Mouse (Mus musculus) CH12.LX (cell line): Measurements from ENCODE around the gene Aplp2. TPM values are rescaled to one million over a fixed set of nuclear protein-coding genes. Genes with fewer than 3 reads are reported as not detected.

Experiments
- DNase-seq: peaks from one replicate; pipeline ENCODE4 v3.0.0-alpha.2; 2013; ENCODE audit errors: extremely low read depth
- H3K27ac ChIP-seq: 2 replicates; pipeline ENCODE4 v1.5.1; 2012; ENCODE audit warnings: low read depth, mild to moderate bottlenecking, control low read depth, moderate library complexity; ENCODE audit not compliant: insufficient read depth
- H3K27me3 ChIP-seq: replicated peaks from 2 replicates; pipeline ENCODE3; 2012; ENCODE audit warnings: inconsistent platforms
- H3K36me3 ChIP-seq, 2 experiments: replicated peaks in 1 of 2; 2 replicates each; pipeline versions ENCODE3 to v1.6.1; 2012; ENCODE audit warnings: inconsistent platforms in 1 of 2, low read length in 1 of 2, mild to moderate bottlenecking in 1 of 2, mixed read lengths in 1 of 2, moderate library complexity in 1 of 2; ENCODE audit not compliant: control insufficient read depth in 1 of 2, insufficient read depth in 1 of 2
- H3K4me1 ChIP-seq, 2 experiments: 2 replicates each; pipeline ENCODE4 v1.6.1; 2012; ENCODE audit warnings: inconsistent platforms in 1 of 2, moderate library complexity in 1 of 2; ENCODE audit not compliant: insufficient read depth in 2 of 2, control insufficient read depth in 1 of 2
- H3K4me2 ChIP-seq: 2 replicates; pipeline ENCODE4 v1.6.1; 2012; ENCODE audit warnings: low read depth, mild to moderate bottlenecking, control low read depth; ENCODE audit not compliant: poor library complexity, insufficient read depth, severe bottlenecking
- H3K4me3 ChIP-seq, 3 experiments: fragments of 150-350 bp in 1 of 3; sonication (generic) in 1 of 3; replicated peaks in 1 of 3; 2 replicates each; pipeline versions ENCODE3 to v1.5.1; 2011 to 2012; ENCODE audit warnings: low read depth in 2 of 3, low read length in 2 of 3, mild to moderate bottlenecking in 2 of 3, moderate library complexity in 2 of 3, control low read depth in 1 of 3, improper control_type of control experiment in 1 of 3, inconsistent platforms in 1 of 3, mixed read lengths in 1 of 3; ENCODE audit not compliant: poor library complexity in 1 of 3
- H3K79me2 ChIP-seq: replicated peaks from 2 replicates; pipeline ENCODE4 v1.6.1; 2012; ENCODE audit warnings: mild to moderate bottlenecking, moderate library complexity; ENCODE audit not compliant: control insufficient read depth, poor library complexity, insufficient read depth, severe bottlenecking; ENCODE audit errors: extremely low read depth
- H3K9ac ChIP-seq: 2 replicates; pipeline ENCODE4 v1.6.1; 2012; ENCODE audit warnings: low read depth, mild to moderate bottlenecking, control low read depth, moderate library complexity; ENCODE audit not compliant: insufficient read depth
- H3K9me3 ChIP-seq: replicated peaks from 2 replicates; pipeline ENCODE3; 2012; ENCODE audit warnings: low read length, inconsistent platforms, mixed read lengths
- CHD1 ChIP-seq: IDR thresholded peaks from 2 replicates; pipeline ENCODE4 v1.6.1; 2012; ENCODE audit warnings: low read depth, low read length, improper control_type of control experiment, inconsistent platforms
- CHD2 ChIP-seq: IDR thresholded peaks from 2 replicates; pipeline ENCODE4 v1.6.1; 2011; ENCODE audit warnings: low read length, improper control_type of control experiment
- CTCF ChIP-seq, 2 experiments: IDR thresholded peaks in 1 of 2; conservative IDR thresholded peaks in 1 of 2; 2 replicates each; pipeline ENCODE4 v1.5.1; 2011 to 2012; ENCODE audit warnings: low read depth in 2 of 2, low read length in 2 of 2, improper control_type of control experiment in 1 of 2, inconsistent platforms in 1 of 2, mild to moderate bottlenecking in 1 of 2, moderate library complexity in 1 of 2
- ELF1 ChIP-seq: IDR thresholded peaks from 2 replicates; pipeline ENCODE4 v1.6.1; 2014; ENCODE audit warnings: low read depth, mild to moderate bottlenecking, inconsistent platforms, low read length, improper control_type of control experiment
- EP300 ChIP-seq: IDR thresholded peaks from 2 replicates; pipeline ENCODE4 v1.6.1; 2011; ENCODE audit warnings: low read length, improper control_type of control experiment
- GABPA ChIP-seq: IDR thresholded peaks from 2 replicates; pipeline ENCODE4 v1.6.1; 2012; ENCODE audit warnings: low read depth, low read length, improper control_type of control experiment, inconsistent platforms; ENCODE audit not compliant: insufficient replicate concordance
- HCFC1 ChIP-seq: IDR thresholded peaks from 2 replicates; pipeline ENCODE4 v1.6.1; 2012; ENCODE audit warnings: low read depth, mild to moderate bottlenecking, inconsistent platforms, low read length, improper control_type of control experiment
- JUN ChIP-seq: IDR thresholded peaks from 2 replicates; pipeline ENCODE4 v1.6.1; 2011; ENCODE audit warnings: low read depth, mild to moderate bottlenecking, low read length, improper control_type of control experiment, moderate library complexity; ENCODE audit not compliant: insufficient read depth
- MAZ ChIP-seq: IDR thresholded peaks from 2 replicates; pipeline ENCODE4 v1.6.1; 2012; ENCODE audit warnings: low read depth, mild to moderate bottlenecking, inconsistent platforms, low read length, improper control_type of control experiment, moderate library complexity
- MEF2A ChIP-seq: IDR thresholded peaks from 2 replicates; pipeline ENCODE4 v1.6.1; 2014; ENCODE audit warnings: low read depth, mild to moderate bottlenecking, inconsistent platforms, low read length, improper control_type of control experiment, borderline replicate concordance
- MYC ChIP-seq: IDR thresholded peaks from 2 replicates; pipeline ENCODE4 v1.6.1; 2011; ENCODE audit warnings: low read depth, mild to moderate bottlenecking, improper control_type of control experiment, low read length
- NRF1 ChIP-seq: IDR thresholded peaks from 2 replicates; pipeline ENCODE4 v1.6.1; 2014; ENCODE audit warnings: low read depth, mild to moderate bottlenecking, inconsistent platforms, low read length, improper control_type of control experiment, moderate library complexity
- PAX5 ChIP-seq: IDR thresholded peaks from 2 replicates; pipeline ENCODE4 v1.6.1; 2012; ENCODE audit warnings: low read length, inconsistent platforms, mixed read lengths
- POLR2A ChIP-seq: IDR thresholded peaks from 2 replicates; pipeline ENCODE4 v1.6.1; 2011; ENCODE audit warnings: low read depth, mild to moderate bottlenecking, improper control_type of control experiment, low read length
- POLR2AphosphoS2 ChIP-seq: IDR thresholded peaks from 2 replicates; pipeline ENCODE4 v1.6.1; 2011; ENCODE audit warnings: low read depth, low read length, improper control_type of control experiment
- RCOR1 ChIP-seq: conservative IDR thresholded peaks from 2 replicates; pipeline ENCODE4 v1.6.1; 2012; ENCODE audit warnings: low read depth, mild to moderate bottlenecking, inconsistent platforms, low read length, improper control_type of control experiment
- SMC3 ChIP-seq: IDR thresholded peaks from 2 replicates; pipeline ENCODE4 v1.6.1; 2011; ENCODE audit warnings: low read depth, low read length, improper control_type of control experiment
- TBP ChIP-seq: conservative IDR thresholded peaks from 2 replicates; pipeline ENCODE4 v1.6.1; 2011; ENCODE audit warnings: low read depth, low read length, improper control_type of control experiment
- TCF12 ChIP-seq: IDR thresholded peaks from 2 replicates; pipeline ENCODE4 v1.6.1; 2014; ENCODE audit warnings: low read depth, mild to moderate bottlenecking, inconsistent platforms, low read length, improper control_type of control experiment
- USF1 ChIP-seq: IDR thresholded peaks from 2 replicates; pipeline ENCODE4 v1.6.1; 2014; ENCODE audit warnings: low read depth, mild to moderate bottlenecking, inconsistent platforms, low read length, improper control_type of control experiment
- ZC3H11A ChIP-seq: IDR thresholded peaks from 2 replicates; pipeline ENCODE4 v1.6.1; 2012; ENCODE audit warnings: low read depth, mild to moderate bottlenecking, inconsistent platforms, low read length, improper control_type of control experiment
- ZMIZ1 ChIP-seq: IDR thresholded peaks from 2 replicates; pipeline ENCODE4 v1.6.1; 2012; ENCODE audit warnings: low read depth, mild to moderate bottlenecking, inconsistent platforms, low read length, improper control_type of control experiment
- dilution Hi-C: fragments of 300-500 bp; cut with MboI; formaldehyde crosslinking; loops from 2 replicates; pipeline ENCODE4 v1.14.3; 2020; ENCODE audit warnings: low sequenced_read_pairs; ENCODE audit not compliant: extremely low pct_unique_long_range_greater_than_20kb, extremely low pct_ligation_motif_present
- in situ Hi-C: fragments of 300-500 bp; cut with MboI; formaldehyde crosslinking; loops from 3 replicates; pipeline ENCODE4 v1.14.3; 2019; ENCODE audit warnings: low sequenced_read_pairs, low pct_ligation_motif_present, low pct_unique_long_range_greater_than_20kb, mixed read lengths
- polyA plus RNA-seq: library from polyadenylated mRNA; unstranded; fragments of >175 nt; gene quantifications from 2 replicates; pipeline ENCODE4 v1.2.1, GENCODE M21; 2012; ENCODE audit warnings: low read depth; ENCODE audit not compliant: insufficient read length
- total RNA-seq, 2 experiments: library from RNA; depleted of rRNA; stranded (reverse); fragments of 300-350 nt in 1 of 2; fragments of >200 nt in 1 of 2; gene quantifications; 2 replicates each; pipeline ENCODE4 v1.2.3; 2012 to 2014

Gene Aplp2
- total and polyA plus RNA-seq, 3 experiments, result 30.4 to 52.7 (median 44.3) TPM

DNA sequence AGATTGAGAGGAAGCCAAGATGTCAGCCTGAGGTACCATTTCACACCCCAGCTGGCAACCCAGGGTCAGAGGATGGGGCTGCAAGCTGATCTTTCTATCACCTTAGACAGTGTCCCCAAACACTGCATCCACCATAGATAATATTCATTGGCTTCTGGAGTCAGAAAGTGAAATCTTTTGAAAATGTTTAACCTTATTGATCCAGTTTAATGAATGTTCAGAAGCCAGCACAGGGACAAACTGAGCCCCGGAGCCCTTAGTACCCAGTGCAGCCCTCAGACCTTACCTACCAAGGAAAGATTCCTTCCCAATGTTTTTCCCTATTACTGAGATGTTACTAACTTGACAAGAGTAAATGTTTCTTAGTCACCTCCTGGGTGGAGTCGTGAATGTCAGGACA, 26.9 kb upstream of the Aplp2 start:
- H3K27ac ChIP-seq, result no peak overlapping the region
- no peaks in the 10 kb centered on the region for H3K79me2 ChIP-seq
- no peak overlapping the region for H3K4me3 ChIP-seq
- in situ Hi-C loops, result no loop called here
- no peak overlapping the region for H3K9ac ChIP-seq
- no peak for DNase-seq
- no peaks in the 10 kb centered on the region for H3K9me3 ChIP-seq
- H3K4me1 ChIP-seq, result peaks cover 0 to 6% of the 10 kb centered on the region in 2 experiments; a peak in 3 of 4 replicates
- dilution Hi-C loops, result no loop called here
- H3K36me3 ChIP-seq, result no peaks in the 10 kb centered on the region
- no peak overlapping the region for H3K4me2 ChIP-seq
- peaks cover 2% of the 10 kb centered on the region for H3K27me3 ChIP-seq
- TF ChIP-seq TBP (no peak), SMC3 (no peak), MEF2A (no peak), JUN (no peak), MYC (no peak), CHD2 (no peak), TCF12 (no peak), GABPA (no peak), ZC3H11A (no peak), EP300 (no peak), CHD1 (no peak), PAX5 (no peak), RCOR1 (no peak), HCFC1 (no peak), ELF1 (no peak), ZMIZ1 (no peak), USF1 (no peak), CTCF (conservative IDR thresholded peaks at IDR 0.05 in 1 of 2, IDR thresholded peaks at IDR 0.05 in 1 of 2; ENCODE audit: low read depth in 2 of 2, low read length in 2 of 2) (no peak)
- TF ChIP-seq, all 38 proteins: peak for 0

DNA sequence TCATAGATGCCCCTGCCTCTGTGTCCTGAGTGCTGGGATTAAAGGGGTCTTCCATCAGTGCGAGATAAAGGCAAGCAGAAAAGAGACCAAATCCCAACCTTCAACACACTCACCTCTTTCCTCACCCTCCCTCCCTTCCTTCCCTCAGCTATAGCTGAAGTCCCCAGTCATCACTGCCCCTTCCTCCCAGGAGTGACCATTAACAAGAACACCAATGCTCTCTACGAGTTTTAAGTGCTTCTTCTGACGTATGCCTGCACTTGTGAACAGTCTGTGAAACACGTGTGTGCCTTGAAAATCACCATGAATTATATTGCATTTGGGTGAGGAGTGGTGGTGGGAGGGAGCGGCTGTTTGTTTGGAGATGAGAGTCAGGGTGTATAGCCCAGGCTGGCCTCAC, 24.5 kb upstream of the Aplp2 start:
- H3K4me2 ChIP-seq, result no peak overlapping the region
- no peak for DNase-seq
- peaks cover 3 to 6% of the 10 kb centered on the region in 2 experiments; a peak in 3 of 4 replicates for H3K4me1 ChIP-seq
- H3K9ac ChIP-seq, result no peak overlapping the region
- H3K79me2 ChIP-seq, result no peaks in the 10 kb centered on the region
- peaks cover 2% of the 10 kb centered on the region for H3K27me3 ChIP-seq
- H3K36me3 ChIP-seq, result no peaks in the 10 kb centered on the region
- no peak overlapping the region for H3K4me3 ChIP-seq
- in situ Hi-C loops, result no loop called here
- dilution Hi-C loops, result no loop called here
- H3K9me3 ChIP-seq, result no peaks in the 10 kb centered on the region
- H3K27ac ChIP-seq, result no peak overlapping the region
- TF ChIP-seq MYC (no peak), POLR2AphosphoS2 (no peak), TCF12 (no peak), NRF1 (no peak), MAZ (no peak), CHD1 (no peak), POLR2A (no peak), EP300 (no peak), ZC3H11A (no peak), PAX5 (no peak), SMC3 (no peak), HCFC1 (no peak)
